In the genomic region with DNA sequence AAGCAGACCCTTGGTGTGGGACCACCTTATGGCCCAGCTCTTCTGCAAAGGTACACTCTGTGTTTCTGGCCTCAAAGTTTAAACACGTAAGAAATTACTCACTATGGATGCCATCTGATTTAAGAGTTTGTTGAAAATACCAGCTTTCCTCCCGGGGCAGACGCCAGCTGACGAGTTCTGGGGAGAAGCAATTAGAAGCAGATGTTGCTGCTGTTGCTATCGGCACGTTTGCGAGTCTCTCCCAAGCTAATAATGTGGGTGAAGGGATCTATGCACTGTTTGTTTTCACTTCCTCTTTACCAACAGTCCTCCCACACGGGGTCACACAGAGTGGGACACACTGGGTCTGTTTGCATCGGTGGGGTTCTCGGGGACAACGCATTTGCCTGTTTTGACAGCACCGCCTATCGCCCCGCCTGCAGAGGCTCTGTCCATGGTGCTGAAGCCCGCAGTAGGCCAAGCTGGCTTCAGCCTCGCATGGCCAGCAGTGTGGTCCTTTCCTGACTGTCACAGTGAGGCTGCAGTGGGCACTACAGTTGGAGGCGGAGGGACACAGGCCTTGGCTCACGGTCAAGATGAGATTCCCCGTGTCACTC, we compare ENCODE assay signal across 8 mouse cellular contexts.
DNase-seq lines count a peak whose midpoint lies in the region; ATAC-seq lines count a peak whose summit lies in the region.

No protein-coding gene starts in this region.

- WGBS in forebrain, embryonic 13.5 days: 12% methylated on average over 19 of the region's 19 CpGs

- intact Hi-C loops in heart, postnatal 25 days (cut with DNase I): no loop called here

- no peak overlapping the region for H3K4me3 ChIP-seq in forebrain, embryonic 13.5 days

- H3K9me3 ChIP-seq in forebrain, embryonic 13.5 days (replicated peaks): no peaks in the 10 kb centered on the region

- H3K27me3 ChIP-seq in forebrain, embryonic 13.5 days: no peaks in the 10 kb centered on the region

- H3K9ac ChIP-seq in forebrain, embryonic 13.5 days: no peak overlapping the region

- H3K4me2 ChIP-seq in forebrain, embryonic 13.5 days: no peak overlapping the region

- H3K27ac ChIP-seq in forebrain, embryonic 13.5 days: no peak overlapping the region

- peak; percentile 82 for DNase-seq in A20 (ENCODE audit: low read depth, low spot score)
- peak; percentile 85 for DNase-seq in adrenal gland, adult 2 months
- peak; percentile 17 for DNase-seq in heart, postnatal 25 days (ENCODE audit: low spot score)
- peak; percentile 63 to 90 for DNase-seq in kidney, postnatal 36 days
- DNase-seq in lung, postnatal 10 days: peak; percentile 87
- peak; percentile 20 for DNase-seq in retina, postnatal 7 days (ENCODE audit: low read depth, low spot score)
- DNase-seq in urinary bladder, postnatal 25 days (ENCODE audit: low spot score): peak; percentile 82

- H3K4me1 ChIP-seq in forebrain, embryonic 13.5 days: peaks cover 9% of the 10 kb centered on the region; the same call in 1 of the 2 replicates

- peak; percentile 53; the same call in 1 of the 2 replicates for ATAC-seq in forebrain, embryonic 13.5 days

- no peaks in the 10 kb centered on the region for H3K36me3 ChIP-seq in forebrain, embryonic 13.5 days (ENCODE audit: poor library complexity, severe bottlenecking)

Comparison
In these comparisons a context has a peak if more than half of its experiments do, and no peak if none do; other contexts are left out.
1. DNase-seq: peak in every context shown above with its lines; median percentile 87 in lung, postnatal 10 days; 85 in adrenal gland, adult 2 months; 82 in A20; 82 in urinary bladder, postnatal 25 days; 76 in kidney, postnatal 36 days; 20 in retina, postnatal 7 days; 17 in heart, postnatal 25 days.